ENCODE assay signal across 8 mouse cellular contexts in genomic region chr12:80791571-80792444, GRCm38 (mm10). TPM values are rescaled to one million over a fixed set of nuclear protein-coding genes. Genes with fewer than 3 reads are reported as not detected.
A peak's percentile ranks its signal among the peaks of the same experiment; 100 is the strongest.
DNase-seq lines count a peak whose midpoint lies in the region; ATAC-seq lines count a peak whose summit lies in the region.

No protein-coding gene starts in this region.

- H3K27ac ChIP-seq in forebrain, embryonic 13.5 days: no peak overlapping the region
- peak overlapping the region; percentile 97 for H3K27ac ChIP-seq in kidney, embryonic 15.5 days
- no peak overlapping the region; the same call in 1 of the 2 replicates for H3K27ac ChIP-seq in midbrain, embryonic 13.5 days

- WGBS in forebrain, embryonic 13.5 days: 50% methylated on average over 6 of the region's 6 CpGs
- 40% methylated on average over 6 of the region's 6 CpGs for WGBS in kidney, embryonic 15.5 days
- 43% methylated on average over 6 of the region's 6 CpGs for WGBS in midbrain, embryonic 13.5 days

- DNase-seq in adrenal gland, postnatal 14 days: peak; percentile 31
- DNase-seq in adrenal gland, postnatal 4 days (ENCODE audit: low spot score in 2 of 2): no peak
- peak; percentile 35 for DNase-seq in MN1 (ENCODE audit: low spot score)
- no peak for DNase-seq in ovary, postnatal 10 days (ENCODE audit: low spot score)
- no peak for DNase-seq in spleen, adult 18-20 months

- H3K4me2 ChIP-seq in forebrain, embryonic 13.5 days: peak overlapping the region; percentile 87
- peak overlapping the region; percentile 68 for H3K4me2 ChIP-seq in kidney, embryonic 15.5 days
- H3K4me2 ChIP-seq in midbrain, embryonic 13.5 days (replicated peaks): peak overlapping the region; percentile 87

- no peaks in the 10 kb centered on the region for H3K36me3 ChIP-seq in forebrain, embryonic 13.5 days (ENCODE audit: poor library complexity, severe bottlenecking)
- H3K36me3 ChIP-seq in kidney, embryonic 15.5 days: no peaks in the 10 kb centered on the region
- no peaks in the 10 kb centered on the region for H3K36me3 ChIP-seq in midbrain, embryonic 13.5 days

- H3K4me1 ChIP-seq in forebrain, embryonic 13.5 days: peaks cover 31% of the 10 kb centered on the region
- peaks cover 41% of the 10 kb centered on the region for H3K4me1 ChIP-seq in kidney, embryonic 15.5 days
- peaks cover 44% of the 10 kb centered on the region for H3K4me1 ChIP-seq in midbrain, embryonic 13.5 days (replicated peaks)

- no peaks in the 10 kb centered on the region for H3K9me3 ChIP-seq in forebrain, embryonic 13.5 days (replicated peaks)
- H3K9me3 ChIP-seq in kidney, embryonic 15.5 days (replicated peaks): no peaks in the 10 kb centered on the region
- H3K9me3 ChIP-seq in midbrain, embryonic 13.5 days: no peaks in the 10 kb centered on the region

- peak overlapping the region; percentile 92 for H3K9ac ChIP-seq in forebrain, embryonic 13.5 days
- H3K9ac ChIP-seq in kidney, embryonic 15.5 days: peak overlapping the region; percentile 93
- peak overlapping the region; percentile 92 for H3K9ac ChIP-seq in midbrain, embryonic 13.5 days (replicated peaks)

- no peaks in the 10 kb centered on the region for H3K27me3 ChIP-seq in forebrain, embryonic 13.5 days
- H3K27me3 ChIP-seq in kidney, embryonic 15.5 days: 0 out of 2 replicates have a peak, but pooled peaks cover 8% of the 10 kb centered on the region
- no peaks in the 10 kb centered on the region; the same call in 1 of the 2 replicates for H3K27me3 ChIP-seq in midbrain, embryonic 13.5 days

- peak overlapping the region; percentile 90 for H3K4me3 ChIP-seq in forebrain, embryonic 13.5 days
- peak overlapping the region; percentile 99 for H3K4me3 ChIP-seq in kidney, embryonic 15.5 days (replicated peaks)
- peak overlapping the region; percentile 90 for H3K4me3 ChIP-seq in midbrain, embryonic 13.5 days (replicated peaks)

- no peak for ATAC-seq in forebrain, embryonic 13.5 days
- no peak for ATAC-seq in kidney, embryonic 15.5 days (replicated peaks; ENCODE audit: low FRiP score)
- ATAC-seq in midbrain, embryonic 13.5 days: no peak

RNA-seq across cellular contexts. Expression of gene Susd6, which starts 1.5 kb away (rescaled TPM):
- 47.4 and 49.9 TPM in 2 replicates for total RNA-seq in adrenal gland, postnatal 14 days (2021)
- total RNA-seq in adrenal gland, postnatal 4 days (2021): 10 to 100 TPM; 48.4 to 51.0 TPM
- polyA plus RNA-seq in forebrain, embryonic 13.5 days (2015; fragmentation: Nextera tagmentation; extraction: Ambion mirVana): 13.8 and 14.0 TPM in 2 replicates
- 15.2 and 15.6 TPM in 2 replicates for polyA plus RNA-seq in kidney, embryonic 15.5 days (2015; fragmentation: Nextera tagmentation; extraction: Ambion mirVana)
- polyA plus RNA-seq in midbrain, embryonic 13.5 days (2015; fragmentation: Nextera tagmentation; extraction: Ambion mirVana): 13.0 and 14.5 TPM in 2 replicates

RNA-seq across cellular contexts. Expression of gene Ccdc177, which starts 31.3 kb away (rescaled TPM):
- not detected in 2 replicates for total RNA-seq in adrenal gland, postnatal 14 days (2021)
- total RNA-seq in adrenal gland, postnatal 4 days (2021): under 1 TPM; 0.20 to 0.28 TPM
- polyA plus RNA-seq in forebrain, embryonic 13.5 days (2015; fragmentation: Nextera tagmentation; extraction: Ambion mirVana): 4.6 and 4.7 TPM in 2 replicates
- 0.14 and 0.17 TPM in 2 replicates for polyA plus RNA-seq in kidney, embryonic 15.5 days (2015; fragmentation: Nextera tagmentation; extraction: Ambion mirVana)
- 5.5 and 6.6 TPM in 2 replicates for polyA plus RNA-seq in midbrain, embryonic 13.5 days (2015; fragmentation: Nextera tagmentation; extraction: Ambion mirVana)

Comparison
In these comparisons a context has a peak if more than half of its experiments do, and no peak if none do; other contexts are left out.
1. DNase-seq: peak in adrenal gland, postnatal 14 days (single experiment) and MN1 (single experiment); none in adrenal gland, postnatal 4 days (0 of 2), ovary, postnatal 10 days (single experiment) and spleen, adult 18-20 months (0 of 2).
2. Peak in every context shown above with its lines, with median percentiles within 50 percentile points of each other: H3K4me2 ChIP-seq, H3K4me3 ChIP-seq and H3K9ac ChIP-seq.